Mouse (Mus musculus) neural tube, embryonic 15.5 days (tissue): ENCODE results near the gene Dyrk3. TPM values are rescaled to one million over a fixed set of nuclear protein-coding genes. Genes with fewer than 3 reads are reported as not detected.
A peak's percentile ranks its signal among the peaks of the same experiment; 100 is the strongest.
"Not testable (repeated sequence)": the region's sequence is repeated elsewhere in the genome, so short reads cannot be mapped to it uniquely, and the experiment has no call there.

Source experiments
- ATAC-seq: fragments of 200-750 bp; cut with Nextera tagmentation; 2 replicates; pipeline ENCODE4 v1.8.0; 2017; ENCODE audit warnings: mild to moderate bottlenecking, moderate TSS enrichment, moderate library complexity; ENCODE audit not compliant: low FRiP score
- H3K27ac ChIP-seq: fragments of 300-500 bp; sonication (generic); replicated peaks from 2 replicates; pipeline ENCODE4 v1.5.1; 2015; ENCODE audit warnings: mild to moderate bottlenecking, inconsistent platforms
- H3K27me3 ChIP-seq: fragments of 300-500 bp; sonication (generic); replicated peaks from 2 replicates; pipeline ENCODE4 v1.6.1; 2015; ENCODE audit warnings: inconsistent platforms
- H3K36me3 ChIP-seq: fragments of 300-500 bp; sonication (generic); 2 replicates; pipeline ENCODE4 v1.6.1; 2015; ENCODE audit warnings: inconsistent platforms
- H3K4me1 ChIP-seq: fragments of 300-500 bp; sonication (generic); 2 replicates; pipeline ENCODE4 v1.6.1; 2015; ENCODE audit warnings: inconsistent platforms
- H3K4me2 ChIP-seq: fragments of 300-500 bp; sonication (generic); 2 replicates; pipeline ENCODE4 v1.6.1; 2015; ENCODE audit warnings: inconsistent platforms, mild to moderate bottlenecking, moderate library complexity
- H3K4me3 ChIP-seq: fragments of 300-500 bp; sonication (generic); replicated peaks from 2 replicates; pipeline ENCODE4 v1.5.1; 2015; ENCODE audit warnings: mild to moderate bottlenecking, inconsistent platforms
- H3K9ac ChIP-seq: fragments of 300-500 bp; sonication (generic); replicated peaks from 2 replicates; pipeline ENCODE4 v1.6.1; 2015; ENCODE audit warnings: mild to moderate bottlenecking, inconsistent platforms
- H3K9me3 ChIP-seq: fragments of 300-500 bp; sonication (generic); replicated peaks from 2 replicates; pipeline ENCODE4 v1.6.1; 2016; ENCODE audit warnings: inconsistent platforms
- WGBS: fragments of 180-500 bp; shearing (Covaris S2); methylation state at CpG from one replicate; pipeline ENCODE4 v1.1.7; 2015; ENCODE audit warnings: mixed read lengths; 5-methylcytosine and 5-hydroxymethylcytosine counted together
- polyA plus RNA-seq: library from polyadenylated mRNA; unstranded; fragments of >200 nt; fragmentation: Nextera tagmentation; extraction: Ambion mirVana; gene quantifications from 2 replicates; pipeline ENCODE4 v1.2.1, GENCODE M21; 2015

Dyrk3 gene
- polyA plus RNA-seq, 1 experiment from 2014 or later: 14.0 TPM

DNA sequence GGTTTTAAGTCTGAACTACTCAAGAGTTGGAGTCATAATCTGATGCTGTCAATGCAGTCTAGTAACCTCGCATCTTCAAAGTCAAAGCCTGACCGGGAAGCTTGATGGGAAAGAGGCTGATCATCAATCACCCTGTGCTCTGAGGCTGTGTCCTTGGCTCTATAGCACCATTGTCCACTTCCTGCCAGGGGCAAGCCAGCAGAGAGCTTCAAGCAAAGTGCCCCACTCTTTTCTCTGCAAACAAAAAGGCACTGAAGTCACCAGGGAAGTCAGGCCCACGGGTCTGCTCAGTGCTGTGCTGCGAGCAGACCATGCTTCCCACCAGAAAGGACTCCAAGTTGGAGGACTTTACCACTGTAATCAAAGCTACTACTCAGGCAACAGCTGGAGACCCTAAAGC, 39.1 kb upstream of the Dyrk3 start:
- Histone ChIP-seq H3K4me2 (no peak overlapping the region), H3K9me3 (no peaks in the 10 kb centered on the region), H3K36me3 (peaks cover 81% of the 10 kb centered on the region), H3K4me3 (no peak overlapping the region), H3K27me3 (no peaks in the 10 kb centered on the region), H3K9ac (no peak overlapping the region), H3K27ac (no peak overlapping the region; the same call in 1 of the 2 replicates), H3K4me1 (no peaks in the 10 kb centered on the region)
- WGBS: 39% methylated on average over 4 of the region's 4 CpGs
- ATAC-seq: no peak

DNA sequence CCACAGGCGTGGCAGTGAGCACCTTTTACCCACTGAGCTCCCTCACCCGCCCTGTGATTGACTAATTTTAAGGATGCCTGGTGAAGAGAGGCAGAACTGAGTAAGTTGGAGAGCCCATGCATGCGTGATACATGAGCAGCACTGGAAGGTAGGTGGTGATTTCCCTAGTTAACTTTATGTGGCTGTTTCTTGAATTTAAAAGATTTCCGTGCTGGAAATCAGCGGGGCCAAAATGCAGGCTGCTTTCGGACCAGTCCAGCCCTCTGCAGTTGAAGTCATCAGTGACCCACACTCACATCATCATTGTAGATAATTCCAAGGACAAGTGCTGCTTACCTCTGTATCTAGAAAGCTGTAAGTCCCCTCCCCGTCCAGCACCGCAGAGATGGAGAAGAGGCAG, 37.7 kb upstream of the Dyrk3 start:
- Histone ChIP-seq H3K9me3 (no peaks in the 10 kb centered on the region), H3K4me1 (no peaks in the 10 kb centered on the region), H3K27ac (no peak overlapping the region), H3K4me3 (no peak overlapping the region), H3K4me2 (no peak overlapping the region), H3K36me3 (peaks cover 94% of the 10 kb centered on the region), H3K9ac (no peak overlapping the region), H3K27me3 (no peaks in the 10 kb centered on the region)
- WGBS: 96% methylated on average over 8 of the region's 8 CpGs
- ATAC-seq: no peak

DNA sequence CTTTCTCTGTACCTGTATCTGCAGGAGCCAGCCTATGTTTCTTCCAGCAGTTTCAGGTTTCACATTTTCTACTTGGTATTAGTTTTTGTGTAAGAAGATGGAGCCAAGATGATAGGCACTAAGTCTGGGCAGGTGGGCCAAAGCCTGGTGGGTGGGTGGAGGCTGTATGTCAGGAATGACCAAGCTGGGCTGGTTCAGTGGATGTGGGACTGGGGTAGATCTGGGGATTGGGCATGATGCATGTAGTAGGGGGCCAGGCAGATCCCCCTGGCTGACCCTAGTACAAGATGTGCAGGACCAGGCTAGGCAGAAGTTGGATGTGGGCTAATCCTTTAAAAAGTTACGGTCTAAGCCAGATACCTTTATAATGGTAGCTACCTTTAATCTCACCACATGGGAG, 37.0 kb upstream of the Dyrk3 start:
- Histone ChIP-seq H3K9ac (no peak overlapping the region), H3K4me2 (no peak overlapping the region), H3K36me3 (peaks cover 90% of the 10 kb centered on the region), H3K9me3 (no peaks in the 10 kb centered on the region), H3K27me3 (no peaks in the 10 kb centered on the region), H3K4me3 (no peak overlapping the region), H3K27ac (no peak overlapping the region), H3K4me1 (no peaks in the 10 kb centered on the region)
- WGBS: 96% methylated on average over 1 of the region's 1 CpGs
- no peak for ATAC-seq

GRCm38 (mm10) chr1:131174299-131174861, 36.2 kb upstream of the Dyrk3 start:
- H3K4me3 ChIP-seq: no peak overlapping the region
- H3K9ac ChIP-seq: no peak overlapping the region
- WGBS: 91% methylated on average over 12 of the region's 12 CpGs
- no peaks in the 10 kb centered on the region for H3K9me3 ChIP-seq
- no peaks in the 10 kb centered on the region for H3K27me3 ChIP-seq
- no peaks in the 10 kb centered on the region for H3K4me1 ChIP-seq
- H3K4me2 ChIP-seq: no peak overlapping the region
- no peak overlapping the region for H3K27ac ChIP-seq
- peaks cover 89% of the 10 kb centered on the region for H3K36me3 ChIP-seq
- no peak for ATAC-seq

DNA sequence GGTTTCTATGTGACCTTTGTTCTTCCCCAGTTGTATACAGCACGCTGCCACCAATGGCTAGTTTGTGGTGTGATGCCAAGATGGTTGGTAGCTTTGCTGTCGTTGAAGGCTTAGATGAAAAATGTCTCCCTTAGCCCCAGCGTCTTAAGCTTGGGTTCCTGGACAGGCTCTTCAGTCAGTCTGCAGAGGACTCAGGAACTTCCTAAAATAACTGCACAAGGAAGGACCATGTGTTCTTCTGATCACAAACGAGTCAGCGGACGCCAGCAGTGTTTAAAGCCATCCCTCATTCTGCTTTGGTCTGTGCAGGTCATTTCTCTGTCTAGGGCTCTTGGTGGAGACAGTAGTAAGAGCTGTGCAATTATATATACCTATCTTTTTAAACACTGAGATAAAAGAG, 35.7 kb upstream of the Dyrk3 start:
- Histone ChIP-seq H3K9ac (no peak overlapping the region), H3K27ac (no peak overlapping the region), H3K4me3 (no peak overlapping the region), H3K9me3 (no peaks in the 10 kb centered on the region), H3K4me1 (no peaks in the 10 kb centered on the region), H3K36me3 (peaks cover 92% of the 10 kb centered on the region), H3K4me2 (no peak overlapping the region), H3K27me3 (no peaks in the 10 kb centered on the region)
- no peak for ATAC-seq
- 92% methylated on average over 6 of the region's 6 CpGs for WGBS

DNA sequence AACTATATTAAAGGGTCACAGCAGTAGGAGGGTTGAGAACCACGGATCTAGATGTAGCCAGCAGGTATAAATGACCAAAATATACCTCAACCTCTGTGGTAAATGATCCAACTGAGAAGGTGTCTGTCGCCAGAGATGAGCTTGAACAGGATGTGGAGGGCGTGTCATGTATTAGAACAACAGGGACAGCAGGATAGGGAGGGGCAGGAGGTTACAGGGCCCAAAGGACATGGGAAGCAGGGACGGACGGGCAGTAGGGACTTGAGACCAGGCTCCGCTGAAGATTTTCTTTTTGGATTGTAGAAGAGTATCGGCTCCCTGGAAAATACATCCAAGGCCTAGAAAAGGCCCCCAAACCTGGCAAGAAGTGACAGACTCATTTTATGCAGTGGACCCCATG, 34.9 kb upstream of the Dyrk3 start:
- 89% methylated on average over 7 of the region's 7 CpGs for WGBS
- Histone ChIP-seq H3K36me3 (peaks cover 92% of the 10 kb centered on the region), H3K27me3 (no peaks in the 10 kb centered on the region), H3K9ac (no peak overlapping the region), H3K4me3 (no peak overlapping the region), H3K4me2 (no peak overlapping the region), H3K27ac (no peak overlapping the region), H3K9me3 (no peaks in the 10 kb centered on the region), H3K4me1 (no peaks in the 10 kb centered on the region)
- no peak for ATAC-seq

- no peak overlapping the region for H3K4me2 ChIP-seq
- no peak overlapping the region for H3K9ac ChIP-seq
- H3K9me3 ChIP-seq: no peaks in the 10 kb centered on the region
- no peak overlapping the region for H3K27ac ChIP-seq
- no peak overlapping the region for H3K4me3 ChIP-seq
- H3K36me3 ChIP-seq: peaks cover 90% of the 10 kb centered on the region
- WGBS: 96% methylated on average over 10 of the region's 10 CpGs
- H3K27me3 ChIP-seq: no peaks in the 10 kb centered on the region
- no peaks in the 10 kb centered on the region for H3K4me1 ChIP-seq
- no peak for ATAC-seq
These were observed 29.5 kb upstream of the Dyrk3 start for GRCm38 (mm10) chr1:131167612-131168011.

- Histone ChIP-seq H3K4me2 (no peak overlapping the region), H3K27me3 (no peaks in the 10 kb centered on the region), H3K27ac (no peak overlapping the region), H3K4me1 (no peaks in the 10 kb centered on the region), H3K4me3 (no peak overlapping the region), H3K36me3 (peaks cover 86% of the 10 kb centered on the region), H3K9me3 (no peaks in the 10 kb centered on the region), H3K9ac (no peak overlapping the region)
- 87% methylated on average over 6 of the region's 6 CpGs for WGBS
- ATAC-seq: no peak
These were observed 26.3 kb upstream of the Dyrk3 start for GRCm38 (mm10) chr1:131164427-131164826.

DNA sequence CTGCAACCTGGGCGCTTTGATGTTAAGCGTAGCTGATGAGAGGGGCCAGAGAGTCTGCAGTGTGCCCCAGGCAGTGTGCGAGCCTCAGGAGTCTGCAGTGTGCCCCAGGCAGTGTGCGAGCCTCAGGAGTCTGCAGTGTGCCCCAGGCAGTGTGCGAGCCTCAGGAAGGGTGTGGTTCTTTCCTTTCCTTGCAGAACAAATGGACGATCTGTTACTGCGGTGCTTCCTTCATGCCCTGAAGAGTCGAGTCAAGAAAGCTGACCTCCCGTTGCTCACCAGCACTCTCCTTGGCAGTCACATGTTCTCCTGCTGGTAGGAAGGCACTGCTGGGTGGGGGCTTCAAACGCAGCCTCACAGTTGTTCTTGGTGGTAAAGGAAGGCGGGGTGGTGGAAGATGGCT, 23.0 kb upstream of the Dyrk3 start:
- no peaks in the 10 kb centered on the region for H3K27me3 ChIP-seq
- 88% methylated on average over 11 of the region's 11 CpGs for WGBS
- no peak overlapping the region for H3K27ac ChIP-seq
- no peak overlapping the region for H3K4me2 ChIP-seq
- H3K4me1 ChIP-seq: no peaks in the 10 kb centered on the region
- H3K9me3 ChIP-seq: no peaks in the 10 kb centered on the region
- H3K9ac ChIP-seq: no peak overlapping the region
- H3K36me3 ChIP-seq: peaks cover 65% of the 10 kb centered on the region
- no peak overlapping the region for H3K4me3 ChIP-seq
- no peak for ATAC-seq

DNA sequence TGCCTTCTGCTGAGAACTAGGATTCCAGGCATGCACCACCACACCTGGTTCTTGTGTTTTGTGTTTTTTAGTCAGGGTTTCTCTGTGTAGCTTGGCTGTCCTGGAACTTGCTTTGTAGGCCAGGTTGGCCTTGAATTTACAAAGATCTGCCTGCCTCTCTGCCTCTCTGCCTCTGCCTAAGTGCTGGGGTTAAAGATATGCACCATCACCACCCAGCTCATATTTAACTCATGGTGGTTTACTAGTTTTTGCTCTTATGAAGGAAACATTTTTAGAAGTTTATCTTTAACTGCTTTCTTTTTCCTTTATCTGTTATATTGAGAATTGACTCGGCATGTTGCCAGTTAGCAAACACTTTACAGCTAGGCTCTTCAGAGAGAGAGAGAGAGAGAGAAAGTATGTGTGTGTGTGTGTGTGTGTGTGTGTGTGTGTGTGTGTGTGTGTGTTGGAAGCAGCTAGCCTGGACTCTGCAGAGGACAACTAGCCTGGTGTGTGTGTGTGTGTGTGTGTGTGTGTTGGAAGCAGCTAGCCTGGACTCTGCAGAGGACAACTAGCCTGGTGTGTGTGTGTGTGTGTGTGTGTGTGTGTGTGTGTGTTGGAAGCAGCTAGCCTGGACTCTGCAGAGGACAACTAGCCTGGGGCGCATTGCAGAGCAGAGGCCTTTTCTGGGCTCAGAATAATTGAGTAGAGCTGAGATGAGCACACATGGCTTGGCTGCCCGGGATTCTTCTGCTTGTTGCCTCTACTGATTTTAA, 21.6 kb upstream of the Dyrk3 start:
- peaks cover 51% of the 10 kb centered on the region for H3K36me3 ChIP-seq
- H3K27ac ChIP-seq, H3K4me3 ChIP-seq, H3K9me3 ChIP-seq, H3K27me3 ChIP-seq, H3K9ac ChIP-seq, H3K4me1 ChIP-seq, ATAC-seq, H3K4me2 ChIP-seq: not testable (repeated sequence)
- 85% methylated on average over 3 of the region's 3 CpGs for WGBS

DNA sequence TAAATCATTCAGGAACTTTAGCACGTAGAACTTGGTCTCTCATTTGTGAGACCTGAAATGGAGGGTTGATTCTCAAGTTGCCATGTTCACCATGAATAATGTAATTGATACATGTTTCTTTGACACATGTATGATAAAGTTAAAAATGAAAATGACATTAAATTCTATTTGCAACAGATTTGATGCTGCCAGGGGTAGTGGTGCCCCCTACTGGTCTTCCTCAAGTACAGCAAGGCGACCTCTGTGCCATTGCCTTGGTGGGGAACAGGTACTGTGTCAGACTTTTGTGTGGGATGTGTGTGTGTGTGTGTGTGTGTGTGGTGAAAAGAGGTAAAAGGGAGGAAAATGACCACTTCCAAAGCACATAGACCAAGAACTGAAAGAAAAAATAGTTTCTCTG, 17.3 kb upstream of the Dyrk3 start:
- 54% methylated on average over 2 of the region's 2 CpGs for WGBS
- H3K9ac ChIP-seq: no peak overlapping the region

DNA sequence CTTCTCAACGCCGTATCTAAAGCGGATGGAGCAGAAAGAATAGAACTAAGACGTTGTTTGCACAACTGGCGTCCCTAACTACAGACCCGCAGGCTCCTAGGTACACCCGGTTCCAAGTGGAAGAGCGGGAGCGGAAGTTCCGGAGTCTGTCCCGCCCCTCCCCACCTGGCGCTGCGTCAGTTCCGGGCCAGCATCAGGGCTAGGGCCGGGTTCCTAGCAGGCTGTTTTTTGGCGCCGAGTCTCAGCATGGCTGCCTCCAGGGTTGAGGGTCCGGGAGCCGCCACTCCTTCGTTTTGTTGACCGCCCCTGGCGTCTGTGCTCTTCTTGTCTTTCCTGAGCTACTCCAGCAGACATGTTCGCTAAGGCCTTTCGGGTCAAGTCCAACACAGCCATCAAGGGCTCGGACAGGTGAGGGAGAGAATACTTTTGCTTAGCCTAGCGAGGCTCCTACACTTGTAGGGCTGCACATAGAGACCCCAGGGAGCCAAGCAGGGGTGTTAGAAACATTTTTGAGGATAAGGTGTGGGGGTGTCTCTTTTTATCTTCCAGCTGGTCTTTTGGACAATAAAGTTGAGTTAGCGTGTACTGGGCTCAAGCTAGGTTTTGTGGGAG, 15.0 kb upstream of the Dyrk3 start, which contains the start of gene Eif2d:
Gene Eif2d (plus strand): TSS at position 164 of the 612 bp plus-strand sequence.
- Histone ChIP-seq H3K4me2 (peak within 1 kb of the TSS; percentile 87), H3K4me3 (peak within 1 kb of the TSS; percentile 86), H3K4me1 (peaks cover 17% of the 10 kb centered on the region), H3K36me3 (peaks cover 3% of the 10 kb centered on the region; the same call in 1 of the 2 replicates), H3K27me3 (no peaks in the 10 kb centered on the region), H3K9me3 (no peaks in the 10 kb centered on the region), H3K9ac (peak within 1 kb of the TSS; percentile 84), H3K27ac (peak within 1 kb of the TSS; percentile 71)
- peak; percentile 98 for ATAC-seq
- under 1% methylated on average over 27 of the region's 27 CpGs for WGBS

More for the DNA sequence above, 17.3 kb upstream of the Dyrk3 start:
- Histone ChIP-seq H3K4me2 (no peak overlapping the region), H3K36me3 (peaks cover 17% of the 10 kb centered on the region), H3K4me1 (peaks cover 17% of the 10 kb centered on the region), H3K9me3 (no peaks in the 10 kb centered on the region), H3K4me3 (no peak overlapping the region), H3K27me3 (no peaks in the 10 kb centered on the region), H3K27ac (no peak overlapping the region)
- no peak for ATAC-seq
